Mouse (Mus musculus): ENCODE data around the gene Rassf10.

- no peak for TF ChIP-seq CTCF (IDR thresholded peaks at IDR 0.05; ENCODE audit: low read depth)
- no peak for TF ChIP-seq EP300 (optimal IDR thresholded peaks at IDR 0.05)
Measured at GRCm38 (mm10) chr7:112984704-112985577, 31.2 kb downstream of the Rassf10 start.

Measured in stomach, postnatal 0 days (tissue).